Mouse (Mus musculus) forebrain, postnatal 0 days (tissue): Measurements from ENCODE around the gene Tmem189. TPM values are rescaled to one million over a fixed set of nuclear protein-coding genes. Genes with fewer than 3 reads are reported as not detected.

Experiments
- ATAC-seq: fragments of 200-750 bp; cut with Nextera tagmentation; 2 replicates; pipeline ENCODE4 v1.8.0; 2017; ENCODE audit warnings: mild to moderate bottlenecking, moderate library complexity
- DNase-seq: peaks from one replicate; pipeline ENCODE4 v3.0.0-alpha.2; 2015
- H3K27ac ChIP-seq: fragments of 300-500 bp; sonication (generic); 2 replicates; pipeline ENCODE4 v1.5.1; 2014; ENCODE audit warnings: low read depth, mild to moderate bottlenecking, antibody characterized with exemption, low read length, moderate library complexity, mixed read lengths
- H3K27me3 ChIP-seq: fragments of 300-500 bp; sonication (generic); 2 replicates; pipeline ENCODE4 v1.6.1; 2014; ENCODE audit warnings: mild to moderate bottlenecking, low read length, mixed read lengths; ENCODE audit not compliant: insufficient read depth
- H3K36me3 ChIP-seq: fragments of 300-500 bp; sonication (generic); 2 replicates; pipeline ENCODE4 v1.6.1; 2014; ENCODE audit warnings: mild to moderate bottlenecking, moderate library complexity; ENCODE audit not compliant: insufficient read depth
- H3K4me1 ChIP-seq: fragments of 300-500 bp; sonication (generic); 2 replicates; pipeline ENCODE4 v1.6.1; 2014; ENCODE audit warnings: antibody characterized with exemption; ENCODE audit not compliant: insufficient read depth
- H3K4me2 ChIP-seq: fragments of 300-500 bp; sonication (generic); 2 replicates; pipeline ENCODE4 v1.6.1; 2014; ENCODE audit warnings: low read depth, mild to moderate bottlenecking, moderate library complexity
- H3K4me3 ChIP-seq: fragments of 300-500 bp; sonication (generic); 2 replicates; pipeline ENCODE4 v1.5.1; 2014; ENCODE audit warnings: low read depth, low read length, mixed read lengths
- H3K9ac ChIP-seq: fragments of 300-500 bp; sonication (generic); 2 replicates; pipeline ENCODE4 v1.6.1; 2014; ENCODE audit warnings: mild to moderate bottlenecking
- H3K9me3 ChIP-seq: fragments of 300-500 bp; sonication (generic); 2 replicates; pipeline ENCODE4 v1.6.1; 2016; ENCODE audit warnings: low read length
- CTCF ChIP-seq: sonication (generic); IDR thresholded peaks from 2 replicates; pipeline ENCODE4 v1.5.1; 2016; ENCODE audit warnings: antibody characterized with exemption, control low read depth, low read depth
- WGBS: fragments of 180-500 bp; shearing (Covaris S2); extraction: QIAGEN DNeasy Blood & Tissue Kit; methylation state at CpG from one replicate; pipeline ENCODE4 v1.1.7; 2014; 5-methylcytosine and 5-hydroxymethylcytosine counted together
- polyA plus RNA-seq: library from polyadenylated mRNA; unstranded; fragments of >200 nt; fragmentation: Nextera tagmentation; extraction: Ambion mirVana; gene quantifications from 2 replicates; pipeline ENCODE4 v1.2.1, GENCODE M21; 2015
- total RNA-seq: library from RNA; depleted of rRNA; stranded (reverse); fragments of >200 nt; gene quantifications from 2 replicates; pipeline ENCODE4 v1.2.3, GENCODE M21; 2014

The Tmem189 gene
- total and polyA plus RNA-seq, 2 experiments from 2014 or later: 38.4 to 39.5 TPM

DNA sequence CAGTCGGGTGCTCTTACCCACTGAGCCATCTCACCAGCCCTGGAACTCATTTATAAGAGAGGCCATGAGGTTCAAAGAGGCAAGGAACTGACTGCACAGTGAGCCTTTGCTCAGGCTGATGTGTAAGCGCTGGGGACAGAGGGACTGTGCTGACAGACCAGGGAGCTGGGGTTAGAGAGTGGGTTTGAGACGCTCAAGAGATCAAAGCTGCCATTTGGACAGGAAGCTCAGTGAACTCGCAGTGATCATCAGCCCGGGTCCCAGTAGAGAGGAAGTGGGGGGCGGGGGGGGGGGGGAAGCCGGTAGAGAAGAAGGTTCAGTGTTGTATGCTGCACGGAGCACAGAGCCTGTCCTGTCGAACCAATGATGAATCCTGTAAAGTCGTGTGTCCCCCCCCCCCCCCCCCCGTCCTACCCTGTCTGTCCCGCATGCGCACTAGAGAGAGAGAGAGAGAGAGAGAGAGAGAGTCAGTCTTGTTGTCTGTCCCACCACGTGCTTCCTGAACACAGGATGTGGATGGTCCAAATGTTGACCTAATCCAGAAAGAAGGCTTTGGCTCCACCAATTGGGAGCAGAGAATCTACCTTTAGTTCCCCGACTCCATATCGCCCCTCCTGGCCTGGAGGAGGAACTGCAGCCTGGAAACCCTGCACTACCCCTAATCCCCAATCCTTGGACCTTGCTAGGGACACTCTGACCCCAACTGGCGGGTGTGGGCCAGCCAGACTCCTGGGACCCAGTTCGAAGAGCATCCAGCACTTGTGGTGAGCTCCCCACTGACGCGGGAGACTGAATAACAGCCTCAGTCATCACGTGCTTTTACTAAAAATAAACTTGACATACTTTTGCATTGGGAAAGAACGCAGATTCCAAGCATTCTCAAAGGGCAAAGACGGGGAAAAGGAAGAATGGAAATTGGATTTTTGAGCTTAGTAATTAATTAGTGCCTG, 23.5 kb upstream of the Tmem189 start:
- H3K36me3 ChIP-seq: no peaks in the 10 kb centered on the region
- DNase-seq (peak; percentile 14), ATAC-seq (no peak; the same call in 1 of the 2 replicates)
- WGBS: 80% methylated on average over 20 of the region's 23 CpGs
- H3K27ac ChIP-seq: no peak overlapping the region
- TF ChIP-seq CTCF: peak; percentile 59
- H3K4me1 ChIP-seq: no peaks in the 10 kb centered on the region
- H3K9me3 ChIP-seq: no peaks in the 10 kb centered on the region
- H3K9ac ChIP-seq: no peak overlapping the region
- no peaks in the 10 kb centered on the region for H3K27me3 ChIP-seq
- H3K4me2 ChIP-seq: no peak overlapping the region
- no peak overlapping the region for H3K4me3 ChIP-seq

DNA sequence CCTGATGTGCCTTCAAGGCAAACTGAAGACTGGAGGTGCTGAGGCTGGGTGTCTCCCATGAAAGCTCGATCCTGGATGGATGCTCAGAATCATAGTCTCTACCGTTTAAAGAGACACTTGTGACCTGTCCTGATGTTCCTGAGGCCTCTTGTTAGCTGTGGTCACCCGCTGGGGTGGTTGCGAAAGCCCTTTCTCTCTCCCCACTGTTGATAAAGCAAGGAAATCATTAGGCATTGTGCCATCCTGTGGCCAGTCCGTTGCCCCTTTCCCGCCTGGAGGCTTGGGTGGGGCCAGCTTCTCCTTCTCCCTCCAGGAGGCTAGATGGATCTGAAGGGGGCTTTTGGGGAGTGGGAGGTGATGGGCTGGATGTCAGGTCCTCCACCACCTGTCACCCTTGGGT, 21.0 kb upstream of the Tmem189 start:
- Histone ChIP-seq H3K9me3 (no peaks in the 10 kb centered on the region), H3K36me3 (no peaks in the 10 kb centered on the region), H3K4me3 (no peak overlapping the region), H3K9ac (no peak overlapping the region), H3K4me1 (no peaks in the 10 kb centered on the region), H3K27me3 (no peaks in the 10 kb centered on the region), H3K4me2 (no peak overlapping the region), H3K27ac (no peak overlapping the region)
- WGBS: 44% methylated on average over 6 of the region's 6 CpGs
- DNase-seq (no peak), ATAC-seq (no peak)
- no peak for TF ChIP-seq CTCF

DNA sequence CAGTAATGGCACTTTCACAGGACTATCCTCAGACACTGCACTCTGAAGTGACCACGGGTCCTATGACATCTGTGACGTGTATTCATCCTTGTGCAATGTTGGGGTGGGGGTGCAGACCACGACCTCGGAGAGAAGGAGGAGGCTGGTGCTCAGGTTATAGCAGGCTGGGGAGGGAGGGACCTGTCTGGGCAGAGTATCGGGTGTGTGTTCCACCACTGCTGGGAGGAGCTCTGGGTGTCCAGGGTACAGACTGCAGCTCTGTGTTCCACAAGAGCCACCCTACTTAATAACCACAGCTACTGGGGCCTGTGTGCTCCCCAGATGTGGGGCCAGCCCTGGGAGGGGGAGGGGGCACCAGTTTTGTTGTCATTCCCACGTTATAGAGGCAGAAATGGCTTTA, 20.3 kb upstream of the Tmem189 start:
- Histone ChIP-seq H3K4me2 (no peak overlapping the region), H3K9ac (no peak overlapping the region), H3K4me3 (no peak overlapping the region), H3K4me1 (no peaks in the 10 kb centered on the region), H3K27ac (no peak overlapping the region), H3K27me3 (no peaks in the 10 kb centered on the region), H3K36me3 (no peaks in the 10 kb centered on the region), H3K9me3 (no peaks in the 10 kb centered on the region)
- ATAC-seq (no peak), DNase-seq (no peak)
- WGBS: 73% methylated on average over 6 of the region's 6 CpGs
- TF ChIP-seq CTCF: no peak

- H3K4me1 ChIP-seq: no peaks in the 10 kb centered on the region
- no peaks in the 10 kb centered on the region for H3K9me3 ChIP-seq
- no peak overlapping the region for H3K27ac ChIP-seq
- no peak overlapping the region for H3K4me2 ChIP-seq
- DNase-seq: no peak
- no peak for ATAC-seq
- WGBS: 69% methylated on average over 15 of the region's 15 CpGs
- H3K9ac ChIP-seq: no peak overlapping the region
- H3K36me3 ChIP-seq: no peaks in the 10 kb centered on the region
- H3K4me3 ChIP-seq: no peak overlapping the region
- no peak for TF ChIP-seq CTCF
- H3K27me3 ChIP-seq: no peaks in the 10 kb centered on the region
Observed at GRCm38 (mm10) chr2:167708373-167708772, 18.8 kb upstream of the Tmem189 start.

DNA sequence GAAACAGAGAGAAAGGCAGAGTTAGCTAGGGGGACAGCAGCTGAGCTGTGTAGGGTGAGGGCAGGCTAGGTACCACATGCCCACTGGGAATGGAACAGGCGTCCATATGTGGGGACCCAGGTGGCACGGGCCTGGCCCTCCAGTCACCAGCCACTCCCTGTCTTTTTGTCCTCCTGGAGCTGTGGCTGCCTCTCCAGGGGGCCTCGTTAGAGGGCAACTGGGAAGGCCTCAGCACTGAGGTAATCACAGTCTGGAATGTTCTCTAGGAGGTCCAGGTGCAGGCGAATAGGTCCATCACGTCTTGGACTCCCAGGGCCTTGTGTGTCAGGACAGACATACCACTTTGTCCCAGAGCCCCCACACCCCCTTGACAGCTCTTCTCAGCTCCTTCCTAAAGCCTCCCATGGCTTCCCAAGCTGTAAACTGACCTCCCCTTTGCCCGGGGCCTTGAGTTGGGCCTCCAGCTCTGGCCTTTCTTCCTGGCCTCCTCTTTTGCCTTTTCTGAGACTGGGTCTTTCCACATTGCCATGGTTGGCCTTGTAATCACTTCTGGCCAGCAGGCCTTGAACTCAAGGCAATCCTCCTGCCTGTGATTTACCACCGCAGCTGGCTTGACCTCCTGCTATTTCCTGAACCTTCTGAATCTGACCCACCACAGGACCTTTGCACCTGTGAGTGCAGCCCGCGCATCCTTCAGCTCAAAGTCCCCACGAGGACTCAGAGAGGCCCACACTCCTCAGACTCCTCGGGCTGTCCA, 16.7 kb upstream of the Tmem189 start:
- ATAC-seq: no peak
- no peak overlapping the region for H3K27ac ChIP-seq
- no peak overlapping the region for H3K9ac ChIP-seq

DNA sequence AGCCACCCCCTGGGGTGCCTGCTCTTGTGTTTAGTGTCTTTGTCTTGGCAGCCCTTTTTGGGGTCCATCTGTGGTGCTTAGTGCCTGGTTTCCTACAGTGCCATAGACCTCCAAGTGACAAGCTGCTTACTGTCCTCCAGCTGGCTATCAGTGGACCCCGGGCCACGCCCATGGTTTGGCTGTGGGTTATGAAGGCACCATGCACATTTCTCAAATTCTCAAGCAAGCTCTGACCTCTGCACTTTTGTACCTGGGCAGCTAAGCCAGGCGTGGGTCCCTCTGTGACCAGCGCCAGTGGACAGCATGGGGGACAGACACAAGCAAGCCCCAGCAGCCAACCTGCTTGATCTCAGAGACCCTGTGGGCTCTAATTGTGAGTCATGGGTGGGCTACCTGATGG, 14.8 kb upstream of the Tmem189 start:
- Histone ChIP-seq H3K9ac (no peak overlapping the region), H3K4me3 (no peak overlapping the region), H3K4me2 (no peak overlapping the region), H3K4me1 (no peaks in the 10 kb centered on the region), H3K27ac (no peak overlapping the region), H3K9me3 (no peaks in the 10 kb centered on the region), H3K27me3 (no peaks in the 10 kb centered on the region), H3K36me3 (no peaks in the 10 kb centered on the region)
- ATAC-seq: no peak
- WGBS: 93% methylated on average over 4 of the region's 4 CpGs
- TF ChIP-seq CTCF: no peak
- no peak for DNase-seq

More for the DNA sequence above, 16.7 kb upstream of the Tmem189 start:
- DNase-seq: no peak
- 70% methylated on average over 11 of the region's 11 CpGs for WGBS
- no peaks in the 10 kb centered on the region for H3K36me3 ChIP-seq
- no peaks in the 10 kb centered on the region for H3K4me1 ChIP-seq
- no peak overlapping the region for H3K4me2 ChIP-seq
- H3K27me3 ChIP-seq: no peaks in the 10 kb centered on the region
- no peak for TF ChIP-seq CTCF
- H3K9me3 ChIP-seq: no peaks in the 10 kb centered on the region
- no peak overlapping the region for H3K4me3 ChIP-seq

GRCm38 (mm10) chr2:167702126-167702525, 12.5 kb upstream of the Tmem189 start:
- ATAC-seq (no peak), DNase-seq (no peak)
- Histone ChIP-seq H3K9me3 (no peaks in the 10 kb centered on the region), H3K4me2 (no peak overlapping the region), H3K27me3 (no peaks in the 10 kb centered on the region), H3K4me1 (no peaks in the 10 kb centered on the region), H3K27ac (no peak overlapping the region), H3K36me3 (no peaks in the 10 kb centered on the region), H3K4me3 (no peak overlapping the region), H3K9ac (no peak overlapping the region)
- TF ChIP-seq CTCF: no peak
- WGBS: 76% methylated on average over 6 of the region's 6 CpGs
